Mouse (Mus musculus) C2C12 (cell line): ENCODE measurements around the gene Scube2.

Experiments
- CEBPB ChIP-seq: IDR thresholded peaks from one replicate; pipeline ENCODE4 v1.6.1; 2011; ENCODE audit warnings: low read depth, mild to moderate bottlenecking, control low read depth, moderate library complexity
- CTCF ChIP-seq: IDR thresholded peaks from one replicate; pipeline ENCODE4 v1.5.1; 2011; ENCODE audit not compliant: control insufficient read depth, insufficient read depth, insufficient read length
- MYOD1 ChIP-seq: IDR thresholded peaks from one replicate; pipeline ENCODE4 v1.6.1; 2011; ENCODE audit warnings: low read depth; ENCODE audit not compliant: control insufficient read depth, insufficient read length
- MYOG ChIP-seq: IDR thresholded peaks from one replicate; pipeline ENCODE4 v1.6.1; 2011; ENCODE audit not compliant: control insufficient read depth, insufficient read length; ENCODE audit errors: extremely low read depth
- USF1 ChIP-seq: IDR thresholded peaks from one replicate; pipeline ENCODE4 v1.6.1; 2011; ENCODE audit warnings: low read depth, mild to moderate bottlenecking, control low read depth, moderate library complexity

- TF ChIP-seq CEBPB (no peak), MYOD1 (no peak), CTCF (no peak), USF1 (no peak), MYOG (no peak)
Observed at GRCm38 (mm10) chr7:109868498-109868897, 3.0 kb upstream of the Scube2 start.
